Mouse (Mus musculus): ENCODE measurements at regions not wholly inside any gene's neighbourhood (a gene's known extent, or its start where the extent isn't known, plus 50 kb on each side); places are given as distances from the start of the nearest gene placed in this dataset.
"Not testable (repeated sequence)": the region's sequence is repeated elsewhere in the genome, so short reads cannot be mapped to it uniquely, and the experiment has no call there.

- DNase-seq (ENCODE audit: low read depth, low spot score) = no peak
Observed at GRCm38 (mm10) chr4:23787417-23788204, 708.6 kb upstream of the Mms22l start.

- no peak for DNase-seq (ENCODE audit: low read depth, low spot score)
Observed at GRCm38 (mm10) chr4:23823516-23823915, 672.7 kb upstream of the Mms22l start.

GRCm38 (mm10) chr4:23826885-23827284 is 669.4 kb upstream of the Mms22l start:
- DNase-seq (ENCODE audit: low read depth, low spot score) = no peak

GRCm38 (mm10) chr4:23832385-23833164 is 663.7 kb upstream of the Mms22l start:
- DNase-seq (ENCODE audit: low read depth, low spot score) = peak; percentile 81

- DNase-seq (ENCODE audit: low read depth, low spot score) = no peak
Observed at GRCm38 (mm10) chr4:23843609-23844287, 652.5 kb upstream of the Mms22l start.

- DNase-seq (ENCODE audit: low read depth, low spot score) = no peak
Observed at GRCm38 (mm10) chr4:23844288-23844971, 651.8 kb upstream of the Mms22l start.

- no peak for DNase-seq (ENCODE audit: low read depth, low spot score)
Observed at GRCm38 (mm10) chr4:23845263-23845662, 651.0 kb upstream of the Mms22l start.

GRCm38 (mm10) chr4:23850640-23851039 is 645.6 kb upstream of the Mms22l start:
- DNase-seq (ENCODE audit: low read depth, low spot score) = no peak

GRCm38 (mm10) chr4:23862437-23862836 is 633.8 kb upstream of the Mms22l start:
- DNase-seq (ENCODE audit: low read depth, low spot score) = no peak

GRCm38 (mm10) chr4:23880007-23880406 is 616.2 kb upstream of the Mms22l start:
- DNase-seq (ENCODE audit: low read depth, low spot score) = no peak

GRCm38 (mm10) chr4:23913396-23913795 is 582.9 kb upstream of the Mms22l start:
- DNase-seq (ENCODE audit: low read depth, low spot score) = no peak

- no peak for DNase-seq (ENCODE audit: low read depth, low spot score)
Observed at GRCm38 (mm10) chr4:23913822-23914221, 582.4 kb upstream of the Mms22l start.

- DNase-seq (ENCODE audit: low read depth, low spot score) = no peak
Observed at GRCm38 (mm10) chr4:23914423-23914822, 581.8 kb upstream of the Mms22l start.

GRCm38 (mm10) chr4:23921520-23921919 is 574.7 kb upstream of the Mms22l start:
- DNase-seq (ENCODE audit: low read depth, low spot score) = no peak

GRCm38 (mm10) chr4:23954140-23954539 is 542.1 kb upstream of the Mms22l start:
- no peak for DNase-seq (ENCODE audit: low read depth, low spot score)

- not testable (repeated sequence) for DNase-seq (ENCODE audit: low read depth, low spot score)
Observed at GRCm38 (mm10) chr4:23982193-23982592, 514.1 kb upstream of the Mms22l start.

- no peak for DNase-seq (ENCODE audit: low read depth, low spot score)
Observed at GRCm38 (mm10) chr4:23982790-23983451, 513.3 kb upstream of the Mms22l start.

- no peak for DNase-seq (ENCODE audit: low read depth, low spot score)
Observed at GRCm38 (mm10) chr4:23983452-23983805, 512.8 kb upstream of the Mms22l start.

GRCm38 (mm10) chr4:23984005-23984404 is 512.2 kb upstream of the Mms22l start:
- DNase-seq (ENCODE audit: low read depth, low spot score) = no peak

GRCm38 (mm10) chr4:23985956-23986355 is 510.3 kb upstream of the Mms22l start:
- no peak for DNase-seq (ENCODE audit: low read depth, low spot score)

- DNase-seq (ENCODE audit: low read depth, low spot score) = no peak
Observed at GRCm38 (mm10) chr4:23993823-23994222, 502.4 kb upstream of the Mms22l start.

Measured in brain, embryonic 18.5 days (tissue).